Mouse (Mus musculus) stomach, embryonic 14.5 days (tissue): ENCODE data around the gene Ccdc15. TPM values are rescaled to one million over a fixed set of nuclear protein-coding genes. Genes with fewer than 3 reads are reported as not detected.
A peak's percentile ranks its signal among the peaks of the same experiment; 100 is the strongest.

Source experiments
- ATAC-seq: fragments of 200-750 bp; cut with Nextera tagmentation; 2 replicates; pipeline ENCODE4 v1.8.0; 2017; ENCODE audit warnings: low read depth, moderate TSS enrichment; ENCODE audit not compliant: insufficient number of reproducible peaks, insufficient read depth, low FRiP score
- H3K27ac ChIP-seq: fragments of 300-500 bp; sonication (generic); 2 replicates; pipeline ENCODE4 v1.5.1; 2014; ENCODE audit warnings: mild to moderate bottlenecking, low read length, moderate library complexity, mixed read lengths
- H3K27me3 ChIP-seq: fragments of 300-500 bp; sonication (generic); 2 replicates; pipeline ENCODE4 v1.6.1; 2014; ENCODE audit warnings: low read length, control low read depth, mixed read lengths; ENCODE audit not compliant: control insufficient read depth, insufficient read depth
- H3K36me3 ChIP-seq: fragments of 300-500 bp; sonication (generic); 2 replicates; pipeline ENCODE4 v1.6.1; 2014; ENCODE audit warnings: mild to moderate bottlenecking, control low read depth, low read length, moderate library complexity, mixed read lengths; ENCODE audit not compliant: control insufficient read depth, insufficient read depth
- H3K4me1 ChIP-seq: fragments of 300-500 bp; sonication (generic); 2 replicates; pipeline ENCODE4 v1.6.1; 2014; ENCODE audit warnings: low read length, control low read depth, mixed read lengths; ENCODE audit not compliant: control insufficient read depth, insufficient read depth
- H3K4me2 ChIP-seq: fragments of 300-500 bp; sonication (generic); replicated peaks from 2 replicates; pipeline ENCODE4 v1.6.1; 2014; ENCODE audit warnings: low read depth, low read length, control low read depth
- H3K4me3 ChIP-seq: fragments of 300-500 bp; sonication (generic); 2 replicates; pipeline ENCODE4 v1.5.1; 2014; ENCODE audit warnings: low read depth, low read length, control low read depth
- H3K9ac ChIP-seq: fragments of 300-500 bp; sonication (generic); replicated peaks from 2 replicates; pipeline ENCODE4 v1.6.1; 2014; ENCODE audit warnings: low read depth, mild to moderate bottlenecking, control low read depth, low read length, moderate library complexity, mixed read lengths
- H3K9me3 ChIP-seq: fragments of 300-500 bp; sonication (generic); 2 replicates; pipeline ENCODE4 v1.6.1; 2016; ENCODE audit warnings: low read depth, low read length, control low read depth; ENCODE audit not compliant: control insufficient read depth
- WGBS: fragments of 180-500 bp; shearing (Covaris S2); extraction: QIAGEN DNeasy Blood & Tissue Kit; methylation state at CpG from one replicate; pipeline ENCODE4 v1.1.7; 2014; 5-methylcytosine and 5-hydroxymethylcytosine counted together
- polyA plus RNA-seq: library from polyadenylated mRNA; unstranded; fragments of >200 nt; fragmentation: Nextera tagmentation; extraction: Ambion mirVana; gene quantifications from 2 replicates; pipeline ENCODE4 v1.2.1, GENCODE M21; 2014

The Ccdc15 gene
- polyA plus RNA-seq, 1 experiment from 2014 or later, result 9.9 TPM

DNA sequence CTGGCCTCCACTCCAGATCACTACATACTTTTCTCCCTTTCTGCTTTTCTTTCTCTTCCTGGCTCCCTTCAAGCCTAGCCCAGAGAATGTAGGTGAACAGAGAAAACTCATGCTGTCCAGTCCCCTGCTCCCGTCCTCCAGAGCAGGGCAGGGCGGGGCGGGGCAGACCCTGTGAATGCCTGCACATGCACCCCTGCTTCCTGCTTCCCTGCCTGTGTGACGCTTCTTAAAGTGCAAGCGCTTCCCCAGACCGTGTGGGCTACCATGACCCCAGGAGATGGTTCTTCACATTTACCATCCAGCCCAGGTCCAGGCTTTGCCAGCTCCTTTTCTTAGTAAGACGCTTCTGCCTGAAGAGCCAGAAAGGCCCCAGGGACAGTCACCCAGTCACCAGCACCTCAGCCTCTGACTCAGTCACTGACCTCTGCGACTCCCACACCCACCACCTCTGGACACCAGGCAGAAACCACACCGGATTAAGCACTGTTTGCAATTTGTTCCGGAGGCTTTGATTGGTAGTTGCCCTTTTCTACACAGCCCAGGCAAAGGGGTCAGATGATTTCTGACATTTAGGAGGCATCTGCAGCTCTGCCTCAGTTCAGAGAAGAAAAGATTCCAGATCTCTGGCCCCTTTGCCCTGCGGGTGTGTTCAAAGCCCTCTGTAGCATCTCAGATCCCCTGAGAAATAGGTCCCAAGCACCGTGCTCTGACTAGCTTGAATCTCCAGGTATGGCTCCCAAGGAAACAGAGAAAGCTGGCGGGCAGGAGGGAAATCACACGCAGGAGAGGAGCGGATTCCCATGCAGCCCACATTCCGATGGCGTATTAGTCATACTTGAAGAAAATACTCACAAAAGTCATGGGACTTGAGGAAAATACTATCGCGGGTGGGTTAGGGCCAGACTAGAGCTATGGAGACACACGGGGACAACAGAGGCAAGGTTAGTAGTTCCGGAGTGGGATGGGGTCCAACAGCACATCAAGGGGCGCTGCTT, 115.7 kb downstream of the Ccdc15 start:
- no peaks in the 10 kb centered on the region for H3K9me3 ChIP-seq
- no peak overlapping the region for H3K4me2 ChIP-seq
- no peaks in the 10 kb centered on the region for H3K36me3 ChIP-seq
- H3K9ac ChIP-seq, result no peak overlapping the region
- 68% methylated on average over 22 of the region's 22 CpGs for WGBS
- no peak for ATAC-seq
- no peaks in the 10 kb centered on the region for H3K27me3 ChIP-seq
- H3K4me3 ChIP-seq, result no peak overlapping the region
- no peak overlapping the region for H3K27ac ChIP-seq
- H3K4me1 ChIP-seq, result no peaks in the 10 kb centered on the region

DNA sequence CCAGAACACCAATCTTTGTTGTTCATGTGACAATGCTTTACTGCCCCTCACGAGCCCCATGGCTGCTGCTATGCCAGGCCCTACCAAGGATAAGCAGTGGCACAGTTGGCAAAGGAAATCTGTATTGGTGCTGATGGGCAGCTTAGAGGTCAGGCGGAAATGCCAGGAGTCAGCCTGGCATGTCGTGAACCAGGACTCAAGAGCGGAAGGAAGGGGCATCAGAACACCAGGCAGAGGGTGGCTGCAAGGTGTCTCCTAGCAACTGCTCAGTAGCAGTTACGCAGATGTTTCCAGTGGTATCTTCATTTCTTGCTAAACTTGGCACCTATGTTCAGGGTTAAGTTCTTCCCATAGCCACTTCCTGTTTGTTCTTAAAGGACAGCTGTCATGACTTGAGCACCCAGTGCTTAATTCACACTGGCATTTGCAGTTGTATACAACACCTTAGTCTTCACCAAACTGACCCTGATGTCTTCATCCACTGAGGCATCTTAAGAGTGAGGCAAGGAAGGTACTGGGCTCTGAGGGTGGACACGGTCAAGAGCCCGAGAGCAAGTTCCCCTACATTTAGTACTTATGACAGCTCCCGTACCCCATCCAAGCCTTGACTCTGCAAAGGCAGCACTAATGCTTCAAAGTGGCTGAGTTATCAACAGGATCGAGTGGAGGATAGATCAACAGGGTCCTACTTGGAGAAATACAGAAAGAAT, 117.6 kb downstream of the Ccdc15 start:
- H3K27me3 ChIP-seq, result no peaks in the 10 kb centered on the region
- no peak overlapping the region for H3K4me2 ChIP-seq
- 94% methylated on average over 9 of the region's 9 CpGs for WGBS
- no peak overlapping the region for H3K9ac ChIP-seq
- H3K36me3 ChIP-seq, result no peaks in the 10 kb centered on the region
- no peak for ATAC-seq
- no peak overlapping the region for H3K27ac ChIP-seq
- H3K9me3 ChIP-seq, result no peaks in the 10 kb centered on the region
- H3K4me1 ChIP-seq, result no peaks in the 10 kb centered on the region
- no peak overlapping the region for H3K4me3 ChIP-seq

DNA sequence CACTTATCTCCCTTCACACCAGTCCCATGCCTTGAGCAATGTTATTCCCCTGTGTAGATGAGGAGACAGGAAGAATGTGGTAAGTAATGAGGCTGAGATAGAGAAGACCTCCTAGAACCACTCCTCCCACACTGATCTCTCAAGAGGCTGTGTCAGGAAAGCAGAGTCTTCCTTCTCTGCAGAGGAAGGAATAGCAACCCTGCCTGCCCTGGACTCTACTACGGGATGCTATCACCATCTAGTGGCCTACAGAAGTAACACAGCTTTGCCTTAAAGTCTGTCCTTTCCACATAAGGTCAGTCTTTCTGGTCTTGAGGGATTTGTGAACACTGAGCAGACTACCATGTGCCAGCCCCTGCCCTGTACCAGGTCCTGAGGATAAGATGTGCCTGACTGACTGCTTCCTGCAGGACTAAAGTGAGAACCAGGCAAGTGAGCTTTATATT, 118.3 kb downstream of the Ccdc15 start:
- peak; percentile 71; the same call in 1 of the 2 replicates for ATAC-seq
- Histone ChIP-seq H3K4me3 (no peak overlapping the region), H3K4me1 (no peaks in the 10 kb centered on the region), H3K4me2 (no peak overlapping the region), H3K27me3 (no peaks in the 10 kb centered on the region), H3K27ac (no peak overlapping the region), H3K36me3 (no peaks in the 10 kb centered on the region), H3K9ac (no peak overlapping the region), H3K9me3 (no peaks in the 10 kb centered on the region)
- 4% methylated on average over 1 of the region's 1 CpGs for WGBS

Other genes starting within 250 kb of the Ccdc15 start
- 6.1 and 7.5 TPM in 2 replicates for gene Pknox2, start 201.0 kb downstream of the Ccdc15 start, polyA plus RNA-seq
- 12.5 and 13.3 TPM in 2 replicates for gene Tmem218, start 140.2 kb downstream of the Ccdc15 start, polyA plus RNA-seq
- gene Slc37a2, start 92.7 kb downstream of the Ccdc15 start, polyA plus RNA-seq, result 1.1 and 2.1 TPM in 2 replicates
- gene Hepacam, start 18.9 kb upstream of the Ccdc15 start, polyA plus RNA-seq, result not detected in 2 replicates
- gene Robo4, start 53.5 kb upstream of the Ccdc15 start, polyA plus RNA-seq, result 8.9 and 12.0 TPM in 2 replicates
- 0.06 TPM in 1 of 2 replicates, not detected in the other for gene Robo3, start 84.8 kb upstream of the Ccdc15 start, polyA plus RNA-seq
- 33.2 and 38.9 TPM in 2 replicates for gene Msantd2, start 140.9 kb upstream of the Ccdc15 start, polyA plus RNA-seq
- 57.9 and 58.3 TPM in 2 replicates for gene Esam, start 179.6 kb upstream of the Ccdc15 start, polyA plus RNA-seq
- 44.3 and 56.9 TPM in 2 replicates for gene Vsig2, start 190.8 kb upstream of the Ccdc15 start, polyA plus RNA-seq
- gene Nrgn, start 204.5 kb upstream of the Ccdc15 start, polyA plus RNA-seq, result 4.7 and 5.7 TPM in 2 replicates
- 12.7 and 14.0 TPM in 2 replicates for gene Siae, start 207.3 kb upstream of the Ccdc15 start, polyA plus RNA-seq